Mouse (Mus musculus) B cell, adult 2 months (primary cell): Measurements from ENCODE around the gene Adsl.
A peak's percentile ranks its signal among the peaks of the same experiment; 100 is the strongest.

ENCODE experiments used
- DNase-seq, 2 experiments: peaks; one replicate each; pipeline ENCODE4 v3.0.0; 2022

Gene Adsl

DNA sequence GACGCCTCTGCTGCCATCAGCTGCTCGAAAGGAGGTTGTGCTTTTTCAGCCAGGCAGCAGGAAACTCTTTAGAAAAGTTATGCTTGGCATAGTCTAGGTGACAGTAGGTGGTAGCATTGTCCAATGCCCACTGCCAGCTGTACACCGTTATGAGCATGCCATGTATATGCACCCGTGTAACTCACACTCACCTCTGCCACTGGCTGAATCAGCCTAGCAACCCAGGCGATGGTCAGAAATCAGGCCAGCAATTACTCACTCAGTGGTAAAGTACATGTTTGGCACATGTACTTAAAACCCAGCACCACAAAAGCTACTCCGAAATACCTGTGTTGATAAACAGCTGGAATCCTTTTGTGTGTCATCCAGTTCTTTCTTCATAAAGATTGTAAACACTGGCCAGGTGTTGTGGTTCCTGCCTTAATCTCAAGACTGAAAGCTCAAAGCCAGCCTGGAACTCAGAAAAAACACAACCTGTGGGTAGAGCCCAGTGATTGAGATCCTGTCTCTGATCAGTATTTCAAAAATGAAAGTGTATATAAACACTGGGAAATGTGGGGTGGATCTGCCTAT, 6.7 kb upstream of the Adsl start:
- no peak for DNase-seq

- peak; percentile 63 to 65 for DNase-seq
Measured at GRCm38 (mm10) chr15:80945851-80946250, 2.4 kb upstream of the Adsl start.

- DNase-seq, result peak in 1 of 2 experiments; percentile 6
Measured at GRCm38 (mm10) chr15:80949431-80949830, 1.1 kb downstream of the Adsl start.

- no peak for DNase-seq
Measured at GRCm38 (mm10) chr15:80950055-80950454, 1.8 kb downstream of the Adsl start.

GRCm38 (mm10) chr15:80953971-80954370, 5.7 kb downstream of the Adsl start:
- DNase-seq, result no peak

GRCm38 (mm10) chr15:80954861-80955260, 6.6 kb downstream of the Adsl start:
- DNase-seq, result no peak

DNA sequence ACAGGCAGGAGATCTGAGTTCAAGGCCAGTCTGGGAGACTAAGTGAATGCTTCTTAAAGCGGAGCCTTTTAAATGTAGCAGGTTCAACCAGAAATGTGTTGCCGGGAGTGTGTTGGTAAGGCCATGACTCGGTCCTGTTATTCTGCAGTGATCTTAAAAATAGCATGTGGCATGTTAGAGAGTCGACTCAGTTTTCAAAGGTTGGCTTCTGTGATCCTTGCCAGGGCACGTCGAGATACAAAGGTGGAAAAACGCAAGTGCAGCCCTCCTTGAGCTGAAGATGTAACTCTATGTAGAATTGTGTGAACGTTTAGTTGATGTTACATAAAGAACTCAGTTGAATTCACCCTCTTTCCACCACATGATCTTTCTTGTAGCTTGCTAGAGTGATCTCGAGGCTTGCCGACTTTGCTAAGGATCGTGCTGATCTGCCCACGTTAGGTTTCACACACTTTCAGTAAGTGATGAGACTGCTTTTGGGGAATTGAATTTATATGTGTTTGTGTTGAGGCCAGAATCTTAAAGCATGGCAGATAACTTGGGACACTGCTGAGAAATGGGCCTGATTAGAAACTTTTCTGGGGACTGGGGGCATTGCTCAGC, 7.6 kb downstream of the Adsl start:
- DNase-seq, result no peak

DNA sequence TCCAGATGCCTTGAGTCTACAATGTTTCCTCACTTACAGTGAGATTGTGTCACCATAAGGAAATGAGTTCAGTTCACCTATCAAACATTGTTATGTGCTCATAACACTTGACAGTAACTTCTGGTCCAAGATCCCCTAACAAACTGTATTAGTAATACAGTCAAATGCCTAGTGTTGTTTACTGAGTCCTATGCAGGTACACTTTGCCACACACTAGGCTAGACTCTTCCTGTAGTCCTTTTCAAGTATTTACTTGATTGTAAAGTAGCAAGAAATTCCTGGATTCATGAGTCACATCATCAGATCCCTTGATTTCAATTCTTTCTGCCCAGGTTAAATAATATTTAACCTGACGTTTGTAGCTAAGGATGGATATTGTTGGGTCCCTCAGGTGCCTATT, 21.1 kb downstream of the Adsl start:
- DNase-seq, result no peak

DNA sequence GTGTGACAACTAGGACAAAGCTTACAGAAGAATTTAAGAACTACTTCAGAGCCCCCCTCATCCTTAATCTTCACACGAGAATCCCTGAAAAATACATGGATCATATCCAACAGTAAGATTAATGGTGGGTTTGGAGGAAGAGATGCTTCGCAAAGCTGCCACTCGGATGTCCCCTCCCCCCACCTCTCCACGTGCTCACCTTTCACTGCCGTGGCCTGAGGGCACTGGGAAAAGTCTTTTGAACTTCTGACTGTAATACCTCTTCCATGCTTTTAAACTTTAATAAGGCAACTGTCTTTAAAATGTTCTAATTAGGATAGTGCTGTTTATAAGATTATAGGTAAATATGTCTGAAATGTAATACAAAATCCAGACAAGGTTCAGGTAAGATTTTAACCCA, 26.0 kb downstream of the Adsl start:
- DNase-seq, result no peak

DNA sequence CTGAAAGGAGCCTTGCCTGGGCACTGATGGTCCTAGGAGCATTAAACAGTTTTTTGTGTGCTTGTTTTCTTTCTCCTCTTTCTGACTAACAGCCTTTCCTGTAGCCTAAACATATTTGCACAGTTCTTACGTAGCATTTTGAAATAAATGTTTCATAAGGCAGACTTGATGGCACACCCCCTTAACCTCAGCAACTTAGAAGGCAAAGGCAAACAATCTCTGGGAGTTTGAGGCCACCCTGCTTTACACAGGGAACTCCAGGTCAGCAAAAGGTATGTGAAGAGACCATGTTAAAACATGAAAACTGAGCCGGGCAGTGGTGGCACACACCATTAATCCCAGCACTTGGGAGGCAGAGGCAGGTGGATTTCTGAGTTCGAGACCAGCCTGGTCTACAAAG, 27.4 kb downstream of the Adsl start:
- no peak for DNase-seq

GRCm38 (mm10) chr15:80977620-80978334, 29.5 kb downstream of the Adsl start, which contains the start of gene Sgsm3:
Gene Sgsm3, plus strand, starts transcription at chr15:80977765.
- DNase-seq, result peak; percentile 86 to 87

DNA sequence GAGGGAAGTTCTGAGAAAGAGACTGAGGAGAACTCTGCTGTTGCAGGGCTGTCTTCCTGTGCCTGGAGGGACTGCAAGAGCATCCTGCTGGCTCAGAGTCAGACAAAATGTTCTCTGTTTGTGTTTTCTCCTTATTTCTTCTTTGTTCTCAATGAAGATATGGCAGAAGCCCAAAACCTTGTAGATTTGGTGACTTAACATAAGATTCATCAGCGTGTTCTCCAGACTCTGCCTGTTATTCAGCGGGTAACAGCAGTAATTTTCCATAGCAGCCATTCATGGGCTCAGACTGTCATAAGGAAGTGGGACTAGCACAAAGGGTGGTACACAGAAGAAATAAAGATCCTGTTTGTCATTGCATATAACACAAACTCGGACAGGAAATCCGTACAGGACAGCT, 31.3 kb downstream of the Adsl start:
- no peak for DNase-seq

DNA sequence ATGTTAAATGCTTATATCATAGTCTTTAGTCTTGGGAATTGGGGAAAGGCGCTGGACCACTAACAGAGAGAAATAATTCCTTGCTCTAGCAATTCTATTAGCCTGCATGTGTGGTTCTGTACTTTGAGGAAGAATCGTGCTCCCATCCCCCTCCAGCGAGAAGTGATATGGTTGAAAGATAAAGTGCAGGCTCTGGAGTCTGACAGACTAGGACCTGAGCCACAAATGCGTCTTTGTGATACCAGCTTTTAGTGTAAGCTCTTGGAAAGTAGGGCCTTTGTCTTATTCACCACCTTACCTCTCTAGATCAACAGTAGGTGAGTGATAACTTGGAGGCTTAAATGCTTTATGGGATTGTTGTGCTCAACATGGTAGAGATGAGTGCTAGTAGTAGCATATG, 32.9 kb downstream of the Adsl start:
- no peak for DNase-seq

DNA sequence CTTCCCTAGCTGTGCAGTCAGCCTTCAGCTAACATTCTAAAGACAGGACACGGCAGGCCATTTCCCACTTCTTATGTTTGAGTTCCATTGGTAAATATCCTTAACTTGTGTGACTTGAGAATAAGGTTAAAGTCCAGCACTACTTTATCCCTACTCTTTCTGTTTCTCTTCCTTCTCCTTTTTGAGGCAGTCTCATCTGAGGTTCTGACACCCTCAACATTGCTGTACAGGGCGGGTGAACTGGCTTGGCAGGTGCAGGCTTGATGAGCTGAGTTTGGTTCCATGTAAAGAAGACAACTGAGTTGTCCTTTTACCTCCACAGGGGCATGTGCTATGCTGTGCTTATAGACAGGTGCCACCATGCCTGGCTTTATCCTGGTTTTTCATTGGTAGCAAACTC, 35.0 kb downstream of the Adsl start:
- no peak for DNase-seq

GRCm38 (mm10) chr15:80988331-80988730, 40.0 kb downstream of the Adsl start:
- DNase-seq, result no peak

GRCm38 (mm10) chr15:80989712-80990111, 41.4 kb downstream of the Adsl start:
- no peak for DNase-seq

GRCm38 (mm10) chr15:80994959-80995358, 46.7 kb downstream of the Adsl start:
- no peak for DNase-seq

DNA sequence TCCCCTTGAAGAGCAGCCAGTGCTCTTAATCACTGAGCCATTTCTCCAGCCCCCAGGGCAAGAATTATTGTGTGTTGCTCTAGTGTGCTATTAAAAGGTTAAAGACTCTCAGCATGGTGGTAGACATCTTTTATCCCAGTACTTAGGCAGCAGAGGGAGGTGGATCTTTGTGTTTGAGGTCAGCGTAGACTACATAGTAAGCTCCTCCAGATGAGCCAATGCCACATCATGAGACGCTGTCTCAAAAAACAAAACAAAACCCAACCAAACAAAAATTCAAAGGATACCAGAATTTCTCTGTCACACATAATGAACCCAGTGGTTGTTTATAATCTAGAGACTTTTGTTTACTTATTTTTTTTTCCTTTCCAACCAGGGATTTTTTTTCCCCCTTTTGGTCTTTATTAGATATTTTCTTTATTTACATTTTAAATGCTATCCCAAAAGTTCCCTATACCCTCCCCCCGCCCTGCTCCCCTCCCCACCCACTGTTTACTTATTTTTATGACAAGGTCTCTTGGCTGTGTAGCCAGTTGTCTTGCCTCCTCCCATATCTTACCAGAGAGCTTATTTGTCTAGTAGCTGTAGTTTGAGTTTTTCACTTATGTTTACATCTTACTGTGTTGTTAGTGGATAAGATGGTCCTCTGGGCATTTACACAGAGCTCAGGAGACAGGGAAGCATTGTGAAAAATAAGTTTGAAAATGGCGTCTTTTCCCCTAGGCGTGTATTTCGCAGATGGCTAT, 48.0 kb downstream of the Adsl start:
- DNase-seq, result no peak

- DNase-seq, result no peak
Measured at GRCm38 (mm10) chr15:80997077-80997476, 48.8 kb downstream of the Adsl start.

DNA sequence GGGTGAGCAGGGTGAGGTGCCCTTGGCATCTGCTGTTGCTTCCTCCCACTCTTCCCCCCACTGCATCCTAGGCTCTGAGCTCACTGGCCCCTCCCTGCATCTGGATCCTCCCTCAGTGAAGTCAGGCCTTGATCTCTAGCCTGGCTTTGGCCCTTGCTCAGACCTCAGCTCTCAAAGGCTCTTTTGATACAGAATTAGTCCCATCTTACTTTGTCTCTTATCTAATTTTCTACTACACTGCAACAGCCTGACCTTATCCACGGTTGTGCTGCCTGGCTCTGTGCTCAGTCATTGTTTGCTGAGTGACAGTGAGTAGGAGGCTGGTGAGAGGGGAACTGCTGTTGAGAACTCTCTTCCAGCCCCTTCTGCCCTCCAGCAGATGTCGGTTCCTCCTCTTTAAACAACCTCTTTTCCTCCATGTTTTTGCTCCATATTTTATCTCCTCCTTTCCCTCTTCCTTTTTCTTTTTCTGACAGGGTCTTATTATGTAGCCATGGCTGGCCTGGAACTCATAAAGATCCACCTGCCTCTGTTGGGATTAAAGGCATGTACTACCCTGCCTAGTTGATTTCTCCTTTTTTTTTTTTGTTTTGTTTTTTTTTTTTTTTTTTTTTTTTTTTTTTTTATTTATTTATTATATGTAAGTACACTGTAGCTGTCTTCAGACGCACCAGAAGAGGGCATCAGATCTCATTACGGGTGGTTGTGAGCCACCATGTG, 52.3 kb downstream of the Adsl start:
- no peak for DNase-seq

DNA sequence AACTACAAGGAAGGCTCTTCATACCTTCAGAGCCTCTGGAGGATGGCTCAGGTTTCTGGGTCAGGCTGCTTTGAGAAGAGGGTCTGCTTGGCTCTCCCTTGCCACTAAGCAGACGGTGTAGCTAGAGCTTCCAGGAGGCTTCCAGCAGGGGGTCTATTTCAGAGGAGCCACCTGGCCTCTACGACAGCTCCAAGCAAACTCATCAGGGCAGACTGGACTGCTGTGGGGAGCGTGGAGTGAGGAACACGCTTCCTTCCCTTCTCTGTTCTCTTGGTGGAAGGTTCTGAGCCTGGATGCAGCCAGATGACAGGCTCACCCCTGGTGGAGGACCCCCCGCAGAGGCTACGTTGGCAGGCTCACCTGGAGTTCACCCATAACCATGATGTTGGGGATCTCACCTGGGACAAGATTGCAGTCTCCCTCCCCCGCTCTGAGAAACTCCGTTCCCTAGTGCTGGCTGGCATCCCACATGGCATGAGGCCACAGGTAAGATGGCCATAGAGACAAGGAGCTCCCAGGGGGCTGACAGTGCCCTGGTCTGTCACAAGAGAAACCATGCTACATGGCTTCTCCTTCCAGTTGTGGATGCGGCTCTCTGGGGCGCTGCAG, 57.9 kb downstream of the Adsl start:
- DNase-seq, result no peak

- no peak for DNase-seq
Measured at GRCm38 (mm10) chr15:81007339-81007738, 59.0 kb downstream of the Adsl start.

GRCm38 (mm10) chr15:81007905-81008304, 59.6 kb downstream of the Adsl start:
- no peak for DNase-seq
